Mouse (Mus musculus) kidney, postnatal 4 days (tissue): Measurements from ENCODE around the gene Pomp.

Source experiments
- DNase-seq, 2 experiments: peaks; one replicate each; pipeline ENCODE4 v3.0.0; 2021; ENCODE audit warnings: mixed read lengths in 2 of 2

Pomp gene

GRCm38 (mm10) chr5:147902008-147902757, 41.9 kb downstream of the Pomp start:
- no peak for DNase-seq

DNA sequence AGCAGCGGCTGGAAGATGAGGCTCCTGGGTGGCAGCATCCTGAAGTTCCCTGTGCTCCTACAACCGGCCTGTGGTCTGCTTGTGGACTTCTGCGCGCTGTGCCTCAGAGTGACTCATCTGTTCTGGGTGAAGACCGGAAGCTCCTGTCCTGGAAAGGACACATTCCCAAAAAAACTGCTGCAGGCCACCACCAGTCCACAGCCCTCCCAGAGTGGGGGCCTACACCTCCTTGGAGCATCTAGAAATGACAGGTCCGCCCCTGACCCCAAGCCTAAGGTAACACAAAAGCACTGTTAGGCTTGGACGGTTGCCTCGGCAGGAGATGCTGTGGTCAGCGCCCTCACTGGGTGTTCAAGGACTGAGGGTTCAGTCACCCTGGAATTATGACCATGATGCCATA, 42.9 kb downstream of the Pomp start:
- DNase-seq = no peak

GRCm38 (mm10) chr5:147907144-147907543, 46.9 kb downstream of the Pomp start:
- DNase-seq = no peak

GRCm38 (mm10) chr5:147907851-147908250, 47.6 kb downstream of the Pomp start:
- DNase-seq = no peak

- DNase-seq = peak; percentile 21 to 25
Observed at GRCm38 (mm10) chr5:147910807-147911509, 50.7 kb downstream of the Pomp start.

DNA sequence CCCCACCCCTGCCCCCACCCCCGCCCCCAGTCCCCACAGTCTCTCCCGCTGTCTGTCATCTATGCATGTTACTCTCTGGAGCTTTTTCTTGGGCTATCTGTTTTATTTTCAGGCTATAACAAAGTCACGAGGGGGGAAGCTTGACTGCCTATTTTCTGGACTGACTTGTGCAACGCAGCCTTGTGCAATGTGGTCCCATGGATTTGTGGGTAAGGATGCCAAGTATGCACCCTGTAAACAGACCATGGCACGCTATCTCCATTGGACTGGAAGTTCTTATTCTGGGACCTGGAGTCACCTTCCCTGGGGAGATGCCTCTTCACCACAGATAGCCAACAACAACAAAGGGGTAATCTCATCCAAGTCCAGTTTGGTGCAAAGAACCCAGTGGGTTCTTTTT, 51.5 kb downstream of the Pomp start:
- DNase-seq = no peak

- DNase-seq = peak; percentile 61 to 75
Observed at GRCm38 (mm10) chr5:147913241-147913842, 53.1 kb downstream of the Pomp start.

- peak; percentile 25 to 34 for DNase-seq
Observed at GRCm38 (mm10) chr5:147915038-147915566, 54.8 kb downstream of the Pomp start.

GRCm38 (mm10) chr5:147916171-147916570, 55.9 kb downstream of the Pomp start:
- no peak for DNase-seq

- peak; percentile 32 to 57 for DNase-seq
Observed at GRCm38 (mm10) chr5:147918044-147918846, 58.0 kb downstream of the Pomp start.

- no peak for DNase-seq
Observed at GRCm38 (mm10) chr5:147924621-147925020, 64.4 kb downstream of the Pomp start.
